Mouse (Mus musculus): ENCODE results near the gene Cldn12. TPM values are rescaled to one million over a fixed set of nuclear protein-coding genes. Genes with fewer than 3 reads are reported as not detected.

The Cldn12 gene
- 1 to 10 TPM in 1 of 2 experiments, under 1 TPM in 1; 0.62 to 1.2 TPM for total RNA-seq (2023)

GRCm38 (mm10) chr5:5514196-5515076, at the start of gene Cldn12:
Gene Cldn12, minus strand, starts transcription at chr5:5514958.

GRCm38 (mm10) chr5:5559079-5559740, 44.5 kb upstream of the Cldn12 start, which contains the start of gene Gtpbp10:
Gene Gtpbp10, minus strand, starts transcription at chr5:5559538.

GRCm38 (mm10) chr5:5479043-5479442, 35.7 kb downstream of the Cldn12 start, which contains the start of gene 1700015F17Rik:
Gene 1700015F17Rik, minus strand, starts transcription at chr5:5479143.

Other genes starting within 250 kb of the Cldn12 start
- 1 to 10 TPM; 1.1 to 1.3 TPM for gene Cdk14, start 94.6 kb downstream of the Cldn12 start, total RNA-seq (2023)
- not detected for gene 1700015F17Rik, start 35.8 kb downstream of the Cldn12 start, total RNA-seq (2023)
- gene Gtpbp10, start 44.6 kb upstream of the Cldn12 start, total RNA-seq (2023): 10 to 100 TPM; 18.4 to 19.5 TPM
- not detected for gene Gm8773, start 58.8 kb upstream of the Cldn12 start, total RNA-seq (2023)
- gene Cfap69, start 149.3 kb upstream of the Cldn12 start, total RNA-seq (2023): not detected
- not detected for gene Steap2, start 179.6 kb upstream of the Cldn12 start, total RNA-seq (2023)
- gene Steap1, start 234.4 kb upstream of the Cldn12 start, total RNA-seq (2023): not detected